Mouse (Mus musculus): ENCODE measurements around the gene Plce1. TPM values are rescaled to one million over a fixed set of nuclear protein-coding genes. Genes with fewer than 3 reads are reported as not detected.

Gene Plce1
- 1.6 and 1.7 TPM in 2 replicates for polyA plus RNA-seq (2011; ENCODE audit: insufficient read depth, insufficient read length, low replicate concordance, missing spikeins)

DNA sequence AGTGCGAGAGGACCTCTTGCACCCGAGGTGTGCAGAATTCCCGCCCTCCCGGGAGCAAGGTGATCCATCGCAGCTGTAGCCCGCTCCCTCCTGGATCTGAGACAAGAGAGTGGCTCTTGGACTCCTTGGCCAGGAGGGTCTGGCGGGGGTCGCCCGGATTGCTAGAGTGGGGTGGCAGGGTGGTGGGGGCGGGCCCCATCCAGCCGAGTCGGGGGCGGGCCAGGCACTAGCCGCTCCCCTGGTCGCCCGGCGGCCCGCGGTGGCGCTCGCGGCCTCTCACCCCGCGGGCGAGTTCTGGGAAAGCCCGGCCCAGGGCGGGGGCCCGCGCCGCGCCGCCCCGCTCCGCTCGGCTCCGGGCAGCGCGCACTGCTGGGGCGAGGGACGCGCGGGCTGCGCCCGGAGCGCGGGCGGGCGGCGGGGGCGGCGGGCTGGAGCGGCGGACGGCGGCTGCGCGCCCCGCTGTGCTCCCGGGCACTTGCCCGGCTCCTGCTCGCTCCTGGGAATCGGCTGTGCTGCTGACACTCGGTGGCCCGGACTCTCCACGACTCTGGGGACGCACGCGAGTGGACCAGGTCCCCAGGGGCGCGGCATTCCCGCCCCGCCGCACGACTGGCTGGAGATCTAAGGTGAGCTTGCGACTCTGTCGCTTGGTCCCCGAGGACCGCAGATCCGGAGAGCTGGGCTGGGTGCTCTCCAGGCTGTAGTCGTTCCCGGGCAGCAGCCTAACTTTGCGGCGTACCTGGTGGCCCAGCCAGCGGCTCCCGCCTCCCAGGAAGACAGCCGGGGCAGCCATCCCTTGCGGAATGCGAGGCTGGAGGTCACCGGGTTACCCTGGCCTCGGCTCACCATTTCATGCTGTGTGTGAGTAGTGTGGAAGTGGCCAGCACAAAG is at the start of gene Plce1:
Plce1 (plus strand) TSS at position 379 of the 891 bp plus-strand sequence.
- TF ChIP-seq CTCF (IDR thresholded peaks at IDR 0.05; ENCODE audit: control insufficient read depth, insufficient read depth, low read length), result no peak
- TF ChIP-seq POLR2A (IDR thresholded peaks at IDR 0.05; ENCODE audit: borderline replicate concordance, control insufficient read depth, low read depth, low read length), result no peak
- H3K4me3 ChIP-seq (replicated peaks; ENCODE audit: control insufficient read depth, low read depth, low read length), result no peak within 1 kb of the TSS
- 4% methylated on average over 88 of the region's 90 CpGs for WGBS
- no peak within 1 kb of the TSS for H3K27ac ChIP-seq (ENCODE audit: control insufficient read depth, insufficient read depth, low read depth, low read length, poor library complexity)
- H3K4me1 ChIP-seq (ENCODE audit: control insufficient read depth, insufficient read depth, low read length), result no peaks in the 10 kb centered on the region; the same call in 1 of the 2 replicates

DNA sequence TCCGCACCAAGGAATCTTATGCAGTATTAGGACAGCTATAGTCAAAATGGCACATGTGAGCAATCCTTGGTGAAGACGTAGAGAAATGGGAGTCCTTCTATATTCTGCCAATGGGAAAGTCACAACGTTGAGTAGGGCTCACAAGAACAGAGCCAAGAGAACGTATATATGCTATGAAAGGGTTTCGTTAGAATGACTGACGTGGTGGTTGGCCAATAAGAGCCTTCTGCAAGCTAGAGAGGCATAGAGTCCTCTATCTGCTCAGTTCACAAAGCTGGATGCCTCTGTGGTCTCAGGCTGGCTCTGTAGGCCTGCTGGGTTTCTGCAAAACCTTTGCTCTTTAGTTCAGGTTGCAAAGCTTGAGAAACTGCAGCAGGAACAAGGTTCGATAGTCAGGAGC is 49.6 kb upstream of the Plce1 start:
- no peak overlapping the region for H3K4me3 ChIP-seq (replicated peaks; ENCODE audit: control insufficient read depth, low read depth, low read length)
- TF ChIP-seq POLR2A (IDR thresholded peaks at IDR 0.05; ENCODE audit: borderline replicate concordance, control insufficient read depth, low read depth, low read length) (no peak), CTCF (IDR thresholded peaks at IDR 0.05; ENCODE audit: control insufficient read depth, insufficient read depth, low read length) (no peak)
- 80% methylated on average over 7 of the region's 7 CpGs for WGBS
- H3K4me1 ChIP-seq (ENCODE audit: control insufficient read depth, insufficient read depth, low read length), result no peaks in the 10 kb centered on the region
- no peak overlapping the region for H3K27ac ChIP-seq (ENCODE audit: control insufficient read depth, insufficient read depth, low read depth, low read length, poor library complexity)

DNA sequence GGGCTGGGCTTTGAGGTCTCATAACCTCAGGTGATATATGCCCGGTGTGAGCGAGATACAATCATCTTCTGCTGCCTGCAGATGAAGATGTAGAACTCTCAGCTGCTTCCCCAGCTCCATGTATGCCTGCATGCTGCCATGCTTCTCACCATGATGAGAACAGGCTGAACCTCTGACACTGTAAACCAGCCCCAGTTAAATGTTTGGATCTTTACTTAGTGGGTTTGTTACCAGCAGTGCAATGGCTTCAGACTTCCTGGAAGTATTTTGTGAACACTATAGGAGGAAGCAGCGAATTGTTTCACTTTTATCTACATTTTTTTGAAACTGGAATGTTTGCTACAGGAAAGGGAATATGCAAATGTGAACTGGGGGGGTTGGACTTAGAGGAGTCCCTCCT is 48.9 kb upstream of the Plce1 start:
- H3K27ac ChIP-seq (ENCODE audit: control insufficient read depth, insufficient read depth, low read depth, low read length, poor library complexity), result no peak overlapping the region
- 72% methylated on average over 3 of the region's 3 CpGs for WGBS
- TF ChIP-seq POLR2A (IDR thresholded peaks at IDR 0.05; ENCODE audit: borderline replicate concordance, control insufficient read depth, low read depth, low read length) (no peak), CTCF (IDR thresholded peaks at IDR 0.05; ENCODE audit: control insufficient read depth, insufficient read depth, low read length) (no peak)
- H3K4me1 ChIP-seq (ENCODE audit: control insufficient read depth, insufficient read depth, low read length), result no peaks in the 10 kb centered on the region
- H3K4me3 ChIP-seq (replicated peaks; ENCODE audit: control insufficient read depth, low read depth, low read length), result no peak overlapping the region

DNA sequence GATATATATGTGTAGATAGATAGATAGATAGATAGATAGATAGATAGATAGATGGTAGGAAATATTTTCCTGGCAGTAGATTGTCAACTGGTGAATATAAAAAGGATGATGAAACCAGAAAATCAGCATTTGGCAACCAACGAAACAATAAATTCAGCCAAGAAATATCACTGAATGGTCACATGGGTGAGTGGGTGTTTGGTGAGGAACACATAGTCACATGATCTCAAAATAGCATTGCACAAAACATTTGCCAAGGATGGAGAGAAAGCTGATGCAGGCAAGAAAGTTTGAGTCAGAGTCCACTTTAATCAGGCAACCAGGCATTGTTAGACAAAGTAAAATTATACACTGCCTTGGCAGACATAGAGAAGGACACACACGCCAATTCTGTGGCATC is 47.5 kb upstream of the Plce1 start:
- WGBS, result 75% methylated on average over 2 of the region's 2 CpGs
- no peak for TF ChIP-seq POLR2A (IDR thresholded peaks at IDR 0.05; ENCODE audit: borderline replicate concordance, control insufficient read depth, low read depth, low read length)
- TF ChIP-seq CTCF (IDR thresholded peaks at IDR 0.05; ENCODE audit: control insufficient read depth, insufficient read depth, low read length), result no peak
- no peak overlapping the region for H3K27ac ChIP-seq (ENCODE audit: control insufficient read depth, insufficient read depth, low read depth, low read length, poor library complexity)
- no peaks in the 10 kb centered on the region for H3K4me1 ChIP-seq (ENCODE audit: control insufficient read depth, insufficient read depth, low read length)
- H3K4me3 ChIP-seq (replicated peaks; ENCODE audit: control insufficient read depth, low read depth, low read length), result no peak overlapping the region

DNA sequence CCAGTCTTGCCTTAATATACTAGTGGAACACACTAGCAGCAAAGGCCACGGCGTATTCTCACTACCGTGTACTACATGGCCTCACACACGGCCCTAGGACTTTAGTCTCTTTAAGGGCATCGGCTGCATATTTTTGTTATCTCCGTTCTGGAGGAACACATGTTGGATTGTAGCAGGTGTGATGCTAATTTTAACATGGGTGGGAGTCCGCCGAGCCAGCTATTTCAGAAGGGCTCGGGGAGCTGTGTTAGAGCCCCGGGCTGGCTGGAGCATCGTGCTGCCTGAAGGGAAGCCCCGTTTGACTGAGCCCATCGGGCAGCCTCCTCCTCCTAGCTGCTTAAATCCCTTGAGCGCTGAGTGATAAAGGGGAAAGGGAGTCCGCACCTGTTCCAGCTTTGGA is 45.7 kb upstream of the Plce1 start:
- Histone ChIP-seq H3K4me3 (replicated peaks; ENCODE audit: control insufficient read depth, low read depth, low read length) (no peak overlapping the region), H3K4me1 (ENCODE audit: control insufficient read depth, insufficient read depth, low read length) (no peaks in the 10 kb centered on the region), H3K27ac (ENCODE audit: control insufficient read depth, insufficient read depth, low read depth, low read length, poor library complexity) (no peak overlapping the region)
- WGBS, result 86% methylated on average over 15 of the region's 15 CpGs
- TF ChIP-seq POLR2A (IDR thresholded peaks at IDR 0.05; ENCODE audit: borderline replicate concordance, control insufficient read depth, low read depth, low read length), result no peak

DNA sequence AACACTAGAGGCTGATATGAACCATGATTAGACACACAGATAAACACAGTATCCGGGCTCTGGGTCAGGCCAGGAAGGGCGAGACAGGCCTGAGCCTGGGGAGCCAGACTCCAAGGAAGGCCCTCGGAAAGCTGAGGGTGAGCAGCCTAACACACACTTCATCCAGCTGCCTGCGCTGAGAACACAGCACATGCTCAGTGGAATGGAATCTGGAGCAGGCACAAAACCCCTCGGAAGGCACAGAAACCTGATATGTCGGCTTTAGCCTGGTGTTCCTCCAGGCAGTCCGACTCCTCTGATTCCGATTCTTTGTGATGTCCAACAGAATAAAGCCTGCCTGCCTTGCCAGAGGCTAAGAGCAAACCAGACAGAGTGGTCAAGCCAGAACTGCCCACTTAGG is 39.0 kb upstream of the Plce1 start:
- H3K27ac ChIP-seq (ENCODE audit: control insufficient read depth, insufficient read depth, low read depth, low read length, poor library complexity), result no peak overlapping the region
- no peak overlapping the region for H3K4me3 ChIP-seq (replicated peaks; ENCODE audit: control insufficient read depth, low read depth, low read length)
- no peaks in the 10 kb centered on the region for H3K4me1 ChIP-seq (ENCODE audit: control insufficient read depth, insufficient read depth, low read length)
- WGBS, result 81% methylated on average over 8 of the region's 8 CpGs
- TF ChIP-seq CTCF (IDR thresholded peaks at IDR 0.05; ENCODE audit: control insufficient read depth, insufficient read depth, low read length) (no peak), POLR2A (IDR thresholded peaks at IDR 0.05; ENCODE audit: borderline replicate concordance, control insufficient read depth, low read depth, low read length) (no peak)

DNA sequence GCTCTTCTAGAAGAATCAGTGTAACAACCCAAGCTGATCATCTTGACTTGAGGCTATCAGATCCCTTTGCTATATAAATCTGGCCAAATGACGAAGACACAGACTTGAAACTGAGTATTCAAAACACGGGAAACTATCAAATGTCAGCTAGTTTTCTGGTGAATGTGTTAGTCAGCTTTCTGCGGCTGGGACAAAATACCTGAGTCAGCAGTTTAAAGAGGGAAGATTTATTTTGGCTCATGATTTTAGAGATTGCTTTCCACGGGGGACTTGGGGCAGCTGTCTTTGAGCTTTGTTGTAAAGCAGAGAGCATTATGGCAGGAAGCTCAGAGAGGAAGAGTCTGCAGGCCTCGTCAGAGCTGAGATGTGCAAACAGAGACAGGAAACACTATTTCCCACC is 35.2 kb upstream of the Plce1 start:
- no peak overlapping the region for H3K4me3 ChIP-seq (replicated peaks; ENCODE audit: control insufficient read depth, low read depth, low read length)
- 66% methylated on average over 5 of the region's 5 CpGs for WGBS
- H3K4me1 ChIP-seq (ENCODE audit: control insufficient read depth, insufficient read depth, low read length), result no peaks in the 10 kb centered on the region
- H3K27ac ChIP-seq (ENCODE audit: control insufficient read depth, insufficient read depth, low read depth, low read length, poor library complexity), result no peak overlapping the region
- TF ChIP-seq CTCF (IDR thresholded peaks at IDR 0.05; ENCODE audit: control insufficient read depth, insufficient read depth, low read length), result no peak
- TF ChIP-seq POLR2A (IDR thresholded peaks at IDR 0.05; ENCODE audit: borderline replicate concordance, control insufficient read depth, low read depth, low read length), result no peak

DNA sequence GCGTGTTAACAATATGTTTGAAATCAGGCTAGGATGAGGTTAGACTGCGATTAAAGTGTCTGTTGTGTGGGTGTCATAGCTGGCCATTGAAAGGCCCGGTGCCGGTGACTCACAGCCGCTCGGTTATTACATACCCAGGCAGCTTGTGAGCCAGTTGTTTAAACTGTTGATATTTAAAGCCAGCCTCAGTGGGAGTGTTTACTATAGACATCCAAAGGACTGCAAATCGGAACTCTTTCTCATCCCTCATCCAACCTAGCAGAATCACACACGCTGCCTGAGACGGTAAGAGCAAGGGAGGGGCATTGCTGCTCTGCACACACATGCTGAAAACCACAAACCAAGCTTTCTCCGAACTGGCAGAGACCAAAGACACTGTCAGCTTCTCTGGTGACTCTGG is 25.7 kb upstream of the Plce1 start:
- Histone ChIP-seq H3K4me3 (replicated peaks; ENCODE audit: control insufficient read depth, low read depth, low read length) (no peak overlapping the region), H3K27ac (ENCODE audit: control insufficient read depth, insufficient read depth, low read depth, low read length, poor library complexity) (no peak overlapping the region), H3K4me1 (ENCODE audit: control insufficient read depth, insufficient read depth, low read length) (no peaks in the 10 kb centered on the region)
- 76% methylated on average over 10 of the region's 10 CpGs for WGBS
- TF ChIP-seq CTCF (IDR thresholded peaks at IDR 0.05; ENCODE audit: control insufficient read depth, insufficient read depth, low read length) (no peak), POLR2A (IDR thresholded peaks at IDR 0.05; ENCODE audit: borderline replicate concordance, control insufficient read depth, low read depth, low read length) (no peak)
